Mouse (Mus musculus): ENCODE data around the gene Amh.

The Amh gene

GRCm38 (mm10) chr10:80787517-80787916 is 17.5 kb upstream of the Amh start:
- DNase-seq (ENCODE audit: low spot score) = no peak

GRCm38 (mm10) chr10:80790761-80791404 is 14.2 kb upstream of the Amh start:
- DNase-seq (ENCODE audit: low spot score) = no peak

GRCm38 (mm10) chr10:80791476-80792174 is 13.4 kb upstream of the Amh start:
- DNase-seq (ENCODE audit: low spot score) = no peak

GRCm38 (mm10) chr10:80792175-80793032 is 12.6 kb upstream of the Amh start:
- DNase-seq (ENCODE audit: low spot score) = no peak

GRCm38 (mm10) chr10:80793033-80793784 is 11.8 kb upstream of the Amh start:
- no peak for DNase-seq (ENCODE audit: low spot score)

- no peak for DNase-seq (ENCODE audit: low spot score)
Measured at GRCm38 (mm10) chr10:80793803-80794202, 11.2 kb upstream of the Amh start.

GRCm38 (mm10) chr10:80794750-80795149 is 10.3 kb upstream of the Amh start:
- DNase-seq (ENCODE audit: low spot score) = no peak

GRCm38 (mm10) chr10:80796307-80796848 is 8.7 kb upstream of the Amh start:
- no peak for DNase-seq (ENCODE audit: low spot score)

GRCm38 (mm10) chr10:80797186-80798149 is 7.6 kb upstream of the Amh start:
- no peak for DNase-seq (ENCODE audit: low spot score)

GRCm38 (mm10) chr10:80798150-80799006 is 6.7 kb upstream of the Amh start, which contains the start of the genes Sf3a2 and Plekhj1:
Gene Sf3a2, plus strand, starts transcription at chr10:80798198.
Gene Plekhj1, minus strand, starts transcription at chr10:80798626.
- DNase-seq (ENCODE audit: low spot score) = peak; percentile 94

- no peak for DNase-seq (ENCODE audit: low spot score)
Measured at GRCm38 (mm10) chr10:80799070-80799566, 5.9 kb upstream of the Amh start.

- DNase-seq (ENCODE audit: low spot score) = no peak
Measured at GRCm38 (mm10) chr10:80802204-80802912, 2.7 kb upstream of the Amh start.

GRCm38 (mm10) chr10:80802996-80803395 is 2.0 kb upstream of the Amh start:
- no peak for DNase-seq (ENCODE audit: low spot score)

GRCm38 (mm10) chr10:80804340-80804739 is 703 bp upstream of the Amh start:
- no peak for DNase-seq (ENCODE audit: low spot score)

GRCm38 (mm10) chr10:80805322-80805721 is 279 bp downstream of the Amh start:
- no peak for DNase-seq (ENCODE audit: low spot score)

GRCm38 (mm10) chr10:80805925-80806324 is 882 bp downstream of the Amh start:
- DNase-seq (ENCODE audit: low spot score) = peak; percentile 73

GRCm38 (mm10) chr10:80806341-80807056 is 1.5 kb downstream of the Amh start:
- DNase-seq (ENCODE audit: low spot score) = no peak

- no peak for DNase-seq (ENCODE audit: low spot score)
Measured at GRCm38 (mm10) chr10:80807057-80807627, 2.1 kb downstream of the Amh start.

Measured in c-Kit-positive CD71-positive TER-119-positive erythroid progenitor cells, embryonic 14.5 days (primary cell).